Mouse (Mus musculus) naive thymus-derived CD4-positive, alpha-beta T cell, adult 5 months (primary cell): ENCODE measurements around the gene Mmp27. TPM values are rescaled to one million over a fixed set of nuclear protein-coding genes. Genes with fewer than 3 reads are reported as not detected.

ENCODE experiments used
- polyA plus RNA-seq: library from polyadenylated mRNA; unstranded; fragments of 100-300 nt; shearing (Covaris generic); gene quantifications from one replicate; pipeline ENCODE4 v1.2.1, GENCODE M21; 2017

Gene Mmp27
- polyA plus RNA-seq = not detected

DNA sequence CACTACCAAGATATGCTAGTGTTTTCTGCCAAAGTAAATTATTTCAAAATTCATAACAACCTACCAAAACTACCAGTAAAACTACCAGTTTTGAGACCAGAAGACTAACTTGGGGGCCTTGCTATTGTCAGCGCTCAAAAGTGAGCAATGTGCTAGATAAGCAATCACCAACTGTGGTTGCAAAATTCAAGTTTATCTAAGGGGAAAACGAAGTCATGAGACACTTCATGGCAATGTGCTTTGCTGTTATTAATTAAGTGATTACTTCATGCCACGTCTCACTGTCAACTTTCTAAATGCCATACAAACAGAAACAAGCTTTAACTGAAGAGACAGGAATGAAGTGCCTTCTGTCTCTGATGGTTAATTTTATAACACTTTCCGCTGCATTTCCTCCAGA lies at the start of gene Mmp27:
Mmp27 (plus strand) TSS at position 235 of the 400 bp plus-strand sequence.

DNA sequence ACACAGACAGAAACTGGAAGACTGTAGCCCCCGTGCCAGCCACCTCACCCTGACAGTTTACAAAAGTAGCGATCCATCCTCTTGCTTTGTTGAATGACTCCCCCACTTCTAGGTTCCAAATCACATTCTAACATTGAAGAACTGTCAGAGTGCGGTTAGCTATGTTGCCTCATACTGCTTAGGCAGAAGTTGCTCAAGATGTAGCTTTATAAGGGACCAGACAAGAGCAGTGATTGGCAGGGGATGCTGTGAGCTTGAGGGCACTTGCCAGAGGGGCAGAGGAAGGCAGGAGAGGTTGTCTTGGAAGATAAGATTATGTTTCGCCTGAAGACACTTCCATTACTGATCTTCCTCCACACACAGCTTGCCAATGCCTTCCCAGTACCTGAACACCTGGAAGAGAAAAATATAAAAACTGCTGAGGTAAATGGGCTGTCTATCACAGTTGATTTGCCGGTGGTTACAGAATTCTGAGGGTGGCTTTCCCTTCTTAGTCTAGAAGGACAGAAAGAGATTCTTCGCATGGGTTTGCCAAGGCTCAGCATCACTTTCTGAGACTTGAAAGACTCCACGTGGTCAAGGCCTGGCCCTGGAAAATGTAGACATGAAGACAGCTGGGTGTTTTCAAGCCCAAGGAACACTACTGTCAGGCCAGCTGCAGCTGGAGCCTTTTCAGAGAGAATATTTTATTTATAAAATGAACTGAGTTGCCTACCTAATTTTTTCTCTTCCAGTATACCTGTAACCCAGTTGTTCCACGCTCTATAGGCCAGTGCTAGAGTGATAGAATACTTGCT lies 12.8 kb upstream of the Mmp27 start, which contains the start of gene Mmp8:
Mmp8 (plus strand) TSS at position 236 of the 797 bp plus-strand sequence.

DNA sequence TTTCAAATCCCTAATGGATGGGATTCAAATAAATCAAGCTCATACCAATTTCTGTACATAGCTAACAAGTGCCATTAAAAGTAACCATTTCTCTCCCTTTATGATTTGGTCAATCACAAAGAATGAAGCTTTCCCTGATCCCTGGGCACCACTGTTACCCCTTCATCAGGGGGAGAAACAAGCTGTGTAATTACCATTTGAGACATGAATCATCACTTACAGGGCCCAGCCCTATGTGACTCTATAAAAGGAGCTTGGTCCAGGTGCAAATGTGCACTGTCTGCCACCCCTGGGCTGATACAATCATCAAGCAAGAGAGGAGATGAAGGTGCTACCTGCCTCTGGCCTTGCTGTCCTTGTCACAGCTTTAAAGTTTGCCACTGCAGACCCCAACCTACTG lies 56.7 kb downstream of the Mmp27 start, which contains the start of gene Mmp20:
Mmp20 (plus strand) TSS at position 301 of the 400 bp plus-strand sequence.

Other genes starting within 250 kb of the Mmp27 start
- not detected for gene Mmp12, start 227.0 kb upstream of the Mmp27 start, polyA plus RNA-seq
- not detected for gene Mmp1b, start 183.3 kb upstream of the Mmp27 start, polyA plus RNA-seq
- not detected for gene Mmp3, start 125.6 kb upstream of the Mmp27 start, polyA plus RNA-seq
- gene Mmp10, start 69.0 kb upstream of the Mmp27 start, polyA plus RNA-seq = not detected
- 0.14 TPM for gene Mmp8, start 12.9 kb upstream of the Mmp27 start, polyA plus RNA-seq
- gene Mmp20, start 56.8 kb downstream of the Mmp27 start, polyA plus RNA-seq = not detected
- not detected for gene Mmp7, start 120.7 kb downstream of the Mmp27 start, polyA plus RNA-seq
- gene Tmem123, start 192.6 kb downstream of the Mmp27 start, polyA plus RNA-seq = 282 TPM